11 mouse cellular contexts compared by ENCODE assay signal in the genomic region with DNA sequence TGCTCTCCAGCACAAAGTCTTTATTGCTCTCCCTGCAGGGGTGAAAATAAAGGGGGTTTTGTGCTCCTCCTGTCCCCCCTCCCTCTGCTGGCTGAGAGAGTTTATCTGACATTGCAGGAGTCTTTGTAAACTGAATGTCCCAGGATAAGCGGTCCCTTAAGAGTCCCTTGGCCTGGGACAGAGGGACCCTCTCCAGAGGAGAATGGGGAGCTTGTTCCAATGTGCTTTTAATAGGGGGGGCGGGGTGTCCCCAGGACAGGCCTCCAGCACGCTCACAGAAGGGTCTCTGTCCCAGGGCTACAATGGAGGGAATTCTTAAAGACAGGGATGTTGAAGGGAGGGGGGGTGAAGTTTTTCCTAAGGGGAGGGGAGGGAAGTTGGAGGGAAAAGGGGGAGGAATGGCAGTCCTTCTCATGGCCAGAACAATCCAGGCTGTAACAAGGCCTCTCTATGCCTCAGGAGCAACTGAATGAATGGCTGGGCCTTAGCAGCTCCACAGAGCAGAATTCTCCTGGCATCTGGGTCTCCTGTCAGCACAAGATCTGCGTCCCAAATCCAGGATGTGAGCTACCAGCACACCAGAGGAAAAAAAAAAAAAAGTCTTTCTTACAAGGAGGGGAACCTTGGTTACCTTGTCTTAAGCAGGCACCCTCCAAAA.
DNase-seq lines count a peak whose midpoint lies in the region; ATAC-seq and TF ChIP-seq lines count a peak whose summit lies in the region.
"Had no signal": no experiment of that assay in that cellular context is flagged by ENCODE, and none has a peak within 500 bp of the region (broad histone marks: within the 10 kb centered on the region; RNA-seq: fewer than 3 reads in every experiment).

No protein-coding gene starts in this region.

- peak overlapping the region; percentile 67; the same call in 1 of the 2 replicates for H3K27ac ChIP-seq in heart, embryonic 12.5 days (ENCODE audit: poor library complexity, severe bottlenecking)
- peak overlapping the region; percentile 89 for H3K27ac ChIP-seq in limb, embryonic 12.5 days
- H3K27ac ChIP-seq in stomach, embryonic 16.5 days (ENCODE audit: low read length), result no peak overlapping the region
- no peak overlapping the region for H3K27ac ChIP-seq in kidney, adult 2 months (ENCODE audit: insufficient read depth, low read depth, low read length)

- H3K36me3 ChIP-seq in heart, embryonic 12.5 days, result no peaks in the 10 kb centered on the region
- H3K36me3 ChIP-seq in limb, embryonic 12.5 days, result no peaks in the 10 kb centered on the region
- H3K36me3 ChIP-seq in stomach, embryonic 16.5 days (ENCODE audit: control insufficient read depth, insufficient read depth, low read length), result no peaks in the 10 kb centered on the region
- no peaks in the 10 kb centered on the region for H3K36me3 ChIP-seq in kidney, adult 2 months (ENCODE audit: control insufficient read depth, insufficient read depth, low read length)

- no peaks in the 10 kb centered on the region for H3K9me3 ChIP-seq in heart, embryonic 12.5 days (replicated peaks)
- H3K9me3 ChIP-seq in limb, embryonic 12.5 days, result no peaks in the 10 kb centered on the region
- no peaks in the 10 kb centered on the region for H3K9me3 ChIP-seq in stomach, embryonic 16.5 days (replicated peaks; ENCODE audit: control insufficient read depth, low read length)

- no peak overlapping the region for H3K4me3 ChIP-seq in heart, embryonic 12.5 days
- H3K4me3 ChIP-seq in limb, embryonic 12.5 days (replicated peaks), result no peak overlapping the region
- no peak overlapping the region for H3K4me3 ChIP-seq in stomach, embryonic 16.5 days (replicated peaks; ENCODE audit: low read length)
- no peak overlapping the region for H3K4me3 ChIP-seq in kidney, adult 2 months (ENCODE audit: insufficient read depth, low read depth, low read length)

- H3K4me2 ChIP-seq in heart, embryonic 12.5 days, result no peak overlapping the region
- H3K4me2 ChIP-seq in limb, embryonic 12.5 days, result no peak overlapping the region
- no peak overlapping the region for H3K4me2 ChIP-seq in stomach, embryonic 16.5 days (ENCODE audit: low read depth, low read length)

- no peak for DNase-seq in heart, adult 18-20 months
- peak; percentile 78 to 79 for DNase-seq in right cerebral cortex, postnatal 10 days (ENCODE audit: low spot score in 2 of 2)
- DNase-seq in right cerebral cortex, postnatal 36 days (ENCODE audit: low spot score in 2 of 2), result no peak
- DNase-seq in kidney, adult 2 months, result no peak
- no peak for DNase-seq in cerebellum, postnatal 10 days
- DNase-seq: cerebellum, postnatal 25 days; heart, postnatal 14 days; liver had no signal

- no peak for TF ChIP-seq POLR2A in kidney, adult 2 months (IDR thresholded peaks at IDR 0.05; ENCODE audit: low read depth, low read length)

- peaks cover 21% of the 10 kb centered on the region; the same call in 1 of the 2 replicates for H3K4me1 ChIP-seq in heart, embryonic 12.5 days (replicated peaks)
- peaks cover 87% of the 10 kb centered on the region for H3K4me1 ChIP-seq in limb, embryonic 12.5 days (replicated peaks)
- H3K4me1 ChIP-seq in stomach, embryonic 16.5 days (ENCODE audit: control insufficient read depth, insufficient read depth, low read length), result peaks cover 15% of the 10 kb centered on the region
- H3K4me1 ChIP-seq in kidney, adult 2 months (ENCODE audit: control insufficient read depth, insufficient read depth, low read length), result no peaks in the 10 kb centered on the region

- 39% methylated on average over 4 of the region's 4 CpGs for WGBS in heart, embryonic 12.5 days
- 45% methylated on average over 4 of the region's 4 CpGs for WGBS in limb, embryonic 12.5 days
- WGBS in stomach, embryonic 16.5 days, result 53% methylated on average over 4 of the region's 4 CpGs
- WGBS in kidney, adult 2 months, result 79% methylated on average over 4 of the region's 4 CpGs

- H3K9ac ChIP-seq in heart, embryonic 12.5 days, result no peak overlapping the region
- no peak overlapping the region for H3K9ac ChIP-seq in limb, embryonic 12.5 days (replicated peaks)
- no peak overlapping the region for H3K9ac ChIP-seq in stomach, embryonic 16.5 days (ENCODE audit: low read length)

- H3K27me3 ChIP-seq in heart, embryonic 12.5 days (replicated peaks), result no peaks in the 10 kb centered on the region
- 0 out of 2 replicates have a peak, but pooled peaks cover 3% of the 10 kb centered on the region for H3K27me3 ChIP-seq in limb, embryonic 12.5 days
- no peaks in the 10 kb centered on the region for H3K27me3 ChIP-seq in stomach, embryonic 16.5 days (ENCODE audit: control insufficient read depth, insufficient read depth, low read length)
- no peaks in the 10 kb centered on the region for H3K27me3 ChIP-seq in kidney, adult 2 months (replicated peaks; ENCODE audit: control insufficient read depth, insufficient read depth, low read length)

- no peak for TF ChIP-seq CTCF in kidney, adult 2 months (conservative IDR thresholded peaks at IDR 0.05; ENCODE audit: insufficient read depth, insufficient read length, low read depth, low read length)

- peak; percentile 38; the same call in 1 of the 2 replicates for ATAC-seq in heart, embryonic 12.5 days (ENCODE audit: insufficient number of reproducible peaks, low FRiP score)
- peak; percentile 73 for ATAC-seq in limb, embryonic 12.5 days (ENCODE audit: insufficient number of reproducible peaks, insufficient read depth, low FRiP score, low TSS enrichment, low read depth)
- ATAC-seq in stomach, embryonic 16.5 days (ENCODE audit: insufficient read depth, low FRiP score), result peak; percentile 70

Comparison
In these comparisons a context has a peak if more than half of its experiments do, and no peak if none do; other contexts are left out.
1. DNase-seq: peak in right cerebral cortex, postnatal 10 days (2 of 2); none in heart, adult 18-20 months (0 of 2), right cerebral cortex, postnatal 36 days (0 of 2), kidney, adult 2 months (single experiment) and cerebellum, postnatal 10 days (0 of 2).
2. H3K27ac ChIP-seq: peak in heart, embryonic 12.5 days (single experiment) and limb, embryonic 12.5 days (single experiment); none in stomach, embryonic 16.5 days (single experiment) and kidney, adult 2 months (single experiment).
3. Peak in every context shown above with its lines, with median percentiles within 50 percentile points of each other: ATAC-seq.